Mouse (Mus musculus) kidney, adult 2 months (tissue): Measurements from ENCODE around the gene Herc4.

Experiments
- CTCF ChIP-seq: fragments of 200-500 bp; conservative IDR thresholded peaks from 2 replicates; pipeline ENCODE4 v1.5.1; 2011; ENCODE audit warnings: low read depth, mild to moderate bottlenecking, control low read depth, low read length, moderate library complexity, mixed read lengths; ENCODE audit not compliant: insufficient read depth, insufficient read length
- POLR2A ChIP-seq: fragments of 200-500 bp; IDR thresholded peaks from one replicate; pipeline ENCODE4 v1.6.1; 2011; ENCODE audit warnings: low read depth, low read length, control low read depth

- TF ChIP-seq CTCF (no peak), POLR2A (no peak)
Measured at GRCm38 (mm10) chr10:63248421-63248820, 4.8 kb downstream of the Herc4 start.
